Mouse (Mus musculus) E14TG2a.4 (cell line): Measurements from ENCODE around the gene Fam72a.
"Not testable (repeated sequence)": the region's sequence is repeated elsewhere in the genome, so short reads cannot be mapped to it uniquely, and the experiment has no call there.

Experiments
- H3K27me3 ChIP-seq: 2 replicates; pipeline ENCODE4 v1.6.1; 2014; ENCODE audit warnings: low read length, control low read depth; ENCODE audit not compliant: insufficient read depth
- H3K36me3 ChIP-seq: 2 replicates; pipeline ENCODE4 v1.6.1; 2014; ENCODE audit warnings: low read length, control low read depth; ENCODE audit not compliant: insufficient read depth
- H3K4me1 ChIP-seq: replicated peaks from 2 replicates; pipeline ENCODE4 v1.6.1; 2014; ENCODE audit warnings: low read depth, low read length, control low read depth
- H3K4me3 ChIP-seq: replicated peaks from 2 replicates; pipeline ENCODE4 v1.5.1; 2014; ENCODE audit warnings: mild to moderate bottlenecking, low read length
- H3K9me3 ChIP-seq: 2 replicates; pipeline ENCODE4 v1.6.1; 2014; ENCODE audit warnings: low read length, control low read depth
- CTCF ChIP-seq: conservative IDR thresholded peaks from 2 replicates; pipeline ENCODE4 v1.5.1; 2014; ENCODE audit warnings: low read length
- NANOG ChIP-seq: IDR thresholded peaks from 2 replicates; pipeline ENCODE4 v1.6.1; 2014; ENCODE audit warnings: borderline replicate concordance, low read length, mixed read lengths
- POU5F1 ChIP-seq: IDR thresholded peaks from 2 replicates; pipeline ENCODE4 v1.6.1; 2014; ENCODE audit warnings: low read length, borderline replicate concordance

The Fam72a gene

GRCm38 (mm10) chr1:131562081-131562480 is 34.4 kb downstream of the Fam72a start:
- no peaks in the 10 kb centered on the region for H3K27me3 ChIP-seq
- no peaks in the 10 kb centered on the region for H3K36me3 ChIP-seq
- TF ChIP-seq NANOG, result no peak
- TF ChIP-seq CTCF, result no peak
- no peak for TF ChIP-seq POU5F1
- peaks cover 14% of the 10 kb centered on the region for H3K4me1 ChIP-seq
- H3K9me3 ChIP-seq, result peaks cover 49% of the 10 kb centered on the region
- no peak overlapping the region for H3K4me3 ChIP-seq

GRCm38 (mm10) chr1:131566056-131566455 is 38.4 kb downstream of the Fam72a start:
- H3K4me3 ChIP-seq, H3K27me3 ChIP-seq, H3K36me3 ChIP-seq, H3K4me1 ChIP-seq: not testable (repeated sequence)
- peaks cover 24% of the 10 kb centered on the region for H3K9me3 ChIP-seq
- 0 out of 2 replicates have a peak, but pooled peaks have one; percentile 14 for TF ChIP-seq CTCF

GRCm38 (mm10) chr1:131569721-131570120 is 42.0 kb downstream of the Fam72a start:
- H3K4me3 ChIP-seq, result no peak overlapping the region
- TF ChIP-seq NANOG, result no peak
- no peak for TF ChIP-seq CTCF
- TF ChIP-seq POU5F1, result no peak
- H3K27me3 ChIP-seq, result no peaks in the 10 kb centered on the region
- no peaks in the 10 kb centered on the region for H3K36me3 ChIP-seq
- peaks cover 2% of the 10 kb centered on the region; the same call in 1 of the 2 replicates for H3K9me3 ChIP-seq
- peaks cover 3% of the 10 kb centered on the region; the same call in 1 of the 2 replicates for H3K4me1 ChIP-seq

- Histone ChIP-seq H3K4me3 (no peak overlapping the region), H3K36me3 (no peaks in the 10 kb centered on the region), H3K4me1 (peaks cover 3% of the 10 kb centered on the region; the same call in 1 of the 2 replicates), H3K9me3 (peaks cover 2% of the 10 kb centered on the region; the same call in 1 of the 2 replicates), H3K27me3 (no peaks in the 10 kb centered on the region)
- TF ChIP-seq POU5F1, result no peak
- no peak for TF ChIP-seq NANOG
- TF ChIP-seq CTCF, result no peak
Observed at GRCm38 (mm10) chr1:131570391-131570790, 42.7 kb downstream of the Fam72a start.

GRCm38 (mm10) chr1:131573721-131574120 is 46.0 kb downstream of the Fam72a start:
- H3K4me3 ChIP-seq, result no peak overlapping the region
- TF ChIP-seq POU5F1 (no peak), NANOG (no peak), CTCF (no peak)
- H3K9me3 ChIP-seq, result peaks cover 2% of the 10 kb centered on the region; the same call in 1 of the 2 replicates
- H3K27me3 ChIP-seq, result no peaks in the 10 kb centered on the region
- H3K4me1 ChIP-seq, result no peaks in the 10 kb centered on the region
- H3K36me3 ChIP-seq, result no peaks in the 10 kb centered on the region

GRCm38 (mm10) chr1:131578943-131579680 is 51.4 kb downstream of the Fam72a start:
- H3K27me3 ChIP-seq, result peaks cover 6% of the 10 kb centered on the region
- H3K9me3 ChIP-seq, result no peaks in the 10 kb centered on the region
- no peaks in the 10 kb centered on the region for H3K4me1 ChIP-seq
- H3K36me3 ChIP-seq, result no peaks in the 10 kb centered on the region
- no peak for TF ChIP-seq NANOG
- no peak for TF ChIP-seq POU5F1
- TF ChIP-seq CTCF, result no peak
- no peak overlapping the region for H3K4me3 ChIP-seq

- Histone ChIP-seq H3K4me3 (no peak overlapping the region), H3K27me3 (peaks cover 12% of the 10 kb centered on the region), H3K9me3 (no peaks in the 10 kb centered on the region), H3K36me3 (no peaks in the 10 kb centered on the region), H3K4me1 (no peaks in the 10 kb centered on the region)
- TF ChIP-seq CTCF (no peak), NANOG (no peak)
Observed at GRCm38 (mm10) chr1:131580389-131580788, 52.7 kb downstream of the Fam72a start.

GRCm38 (mm10) chr1:131583598-131583997 is 55.9 kb downstream of the Fam72a start:
- Histone ChIP-seq H3K4me1 (no peaks in the 10 kb centered on the region), H3K36me3 (no peaks in the 10 kb centered on the region), H3K27me3 (peaks cover 12% of the 10 kb centered on the region), H3K4me3 (no peak overlapping the region), H3K9me3 (no peaks in the 10 kb centered on the region)
- no peak for TF ChIP-seq POU5F1
- no peak for TF ChIP-seq NANOG
- no peak for TF ChIP-seq CTCF

GRCm38 (mm10) chr1:131586836-131587235 is 59.1 kb downstream of the Fam72a start:
- TF ChIP-seq POU5F1 (no peak), CTCF (no peak), NANOG (no peak)
- H3K4me1 ChIP-seq, result no peaks in the 10 kb centered on the region
- H3K27me3 ChIP-seq, result peaks cover 9% of the 10 kb centered on the region
- H3K36me3 ChIP-seq, result no peaks in the 10 kb centered on the region
- H3K9me3 ChIP-seq, result no peaks in the 10 kb centered on the region
- no peak overlapping the region for H3K4me3 ChIP-seq
